Mouse (Mus musculus) fat pad, adult 2 months (tissue): ENCODE measurements at regions not wholly inside any gene's neighbourhood (a gene's known extent, or its start where the extent isn't known, plus 50 kb on each side); places are given as distances from the start of the nearest gene placed in this dataset.

Experiments
- DNase-seq: peaks from one replicate; pipeline ENCODE4 v3.0.0-alpha.2; 2011; ENCODE audit warnings: low read depth, low spot score; ENCODE audit errors: extremely low read depth

DNA sequence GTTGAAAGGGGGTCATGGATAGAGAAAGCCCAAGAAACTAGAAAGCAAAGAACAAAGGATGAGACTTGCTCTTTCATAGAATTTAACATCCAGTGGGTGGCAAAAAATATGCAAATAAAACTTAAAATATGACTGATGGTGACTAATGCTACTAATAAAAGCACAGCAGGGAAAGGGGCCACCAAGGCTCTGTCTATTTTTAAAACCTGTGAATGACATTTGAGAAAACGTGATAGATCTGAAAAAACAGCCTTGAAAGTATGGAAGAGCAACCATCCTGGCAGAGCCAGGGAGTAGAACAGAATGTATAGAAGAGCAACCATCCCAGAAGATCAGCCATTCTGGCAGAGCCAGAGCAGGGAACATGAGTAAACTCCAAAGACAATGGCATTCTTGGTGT, 91.9 kb upstream of the Hs3st1 start:
- no peak for DNase-seq

- no peak for DNase-seq
Observed at GRCm38 (mm10) chr5:39841186-39841585, 85.9 kb upstream of the Hs3st1 start.

DNA sequence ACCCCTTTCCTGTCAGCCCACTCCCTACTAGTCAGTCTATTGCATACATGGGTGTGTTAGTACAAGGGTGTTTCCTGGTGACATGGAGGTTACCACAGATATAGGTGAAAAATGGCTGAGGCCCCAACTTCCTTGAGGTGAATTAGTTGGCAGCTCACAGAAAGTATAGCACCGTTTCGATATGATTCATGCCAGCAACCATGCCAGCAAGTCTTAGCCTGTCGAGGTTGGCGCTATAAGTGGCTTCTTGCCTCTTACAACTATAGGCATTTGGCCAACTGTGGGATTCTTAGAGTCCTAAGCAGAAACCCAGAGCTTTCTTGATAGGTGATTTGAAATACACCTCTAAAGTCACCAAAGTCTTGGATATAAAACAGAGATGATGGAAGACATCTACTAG, 85.3 kb upstream of the Hs3st1 start:
- DNase-seq: peak; percentile 23

DNA sequence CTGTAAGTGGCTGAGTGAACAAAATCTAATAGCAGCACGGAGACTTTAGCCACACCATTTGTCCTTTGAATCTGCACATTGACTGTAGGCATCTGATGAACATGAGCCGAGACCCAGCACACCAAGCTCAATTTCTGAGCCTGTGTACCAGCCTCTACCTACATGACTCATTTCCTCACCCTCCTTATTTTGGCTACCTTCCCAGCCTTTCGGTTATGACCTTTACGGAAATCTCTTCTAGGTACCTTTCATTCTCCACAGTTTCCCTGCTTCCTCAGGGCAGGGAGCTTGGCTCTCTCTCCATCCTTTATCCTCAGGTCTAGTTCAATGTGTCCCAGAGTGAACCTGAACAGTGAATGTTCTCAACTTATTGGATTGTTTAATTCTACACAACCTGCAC, 77.3 kb upstream of the Hs3st1 start:
- peak; percentile 13 for DNase-seq

DNA sequence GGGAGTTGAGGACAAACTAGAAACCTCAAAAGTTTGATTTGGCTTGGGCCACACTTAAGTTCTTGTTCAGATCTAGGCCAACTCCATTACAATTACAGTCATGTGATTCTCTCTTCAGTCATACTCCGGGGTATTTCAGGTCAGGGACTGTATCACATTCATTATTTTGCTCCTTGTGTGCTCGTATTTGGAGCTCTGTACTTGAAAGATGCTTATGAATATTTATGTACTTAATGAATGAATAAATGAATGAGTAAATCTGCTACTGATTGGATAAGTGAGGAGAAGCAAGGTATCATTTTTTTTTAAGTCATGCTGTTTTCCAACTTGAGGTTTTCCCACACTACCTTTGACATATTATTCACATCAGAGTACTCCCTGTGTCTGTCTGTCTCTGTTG, 69.4 kb upstream of the Hs3st1 start:
- no peak for DNase-seq

DNA sequence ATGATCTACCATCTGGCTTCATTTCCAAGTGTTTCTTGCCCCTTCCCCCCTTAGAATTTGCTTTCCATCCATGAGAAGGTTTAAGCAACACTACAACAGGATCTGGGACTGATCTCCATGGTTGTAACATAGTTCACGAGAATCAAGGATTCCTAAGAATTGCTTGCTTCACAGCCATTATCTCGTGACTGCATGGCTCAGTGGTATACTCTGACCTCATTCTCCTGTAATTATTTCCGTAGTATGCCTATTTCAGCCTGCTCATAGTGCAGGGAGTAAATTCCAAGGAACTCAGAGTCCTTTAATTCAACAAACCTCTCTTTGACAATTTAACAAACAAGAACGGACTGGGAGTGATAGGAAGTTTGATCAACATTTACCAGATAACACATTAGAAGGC, 51.4 kb upstream of the Hs3st1 start:
- DNase-seq: no peak
